ENCODE assay signal across 8 mouse cellular contexts in genomic region chr1:34167151-34168057, GRCm38 (mm10).
A peak's percentile ranks its signal among the peaks of the same experiment; 100 is the strongest.
DNase-seq lines count a peak whose midpoint lies in the region; ATAC-seq and TF ChIP-seq lines count a peak whose summit lies in the region.
"Had no signal": no experiment of that assay in that cellular context is flagged by ENCODE, and none has a peak within 500 bp of the region (broad histone marks: within the 10 kb centered on the region; RNA-seq: fewer than 3 reads in every experiment).

No protein-coding gene starts in this region.

- no peak overlapping the region for H3K4me3 ChIP-seq in left cerebral cortex, adult 2 months
- no peak overlapping the region for H3K4me3 ChIP-seq in heart, adult 2 months
- H3K4me3 ChIP-seq in liver, postnatal 0 days (ENCODE audit: low read depth, low read length) = no peak overlapping the region
- H3K4me3 ChIP-seq: myocyte had no signal

- no peak overlapping the region for H3K9ac ChIP-seq in heart, adult 2 months (ENCODE audit: low read depth, low read length)
- no peak overlapping the region for H3K9ac ChIP-seq in liver, postnatal 0 days (replicated peaks)

- no peak overlapping the region for H3K27ac ChIP-seq in left cerebral cortex, adult 2 months
- H3K27ac ChIP-seq in heart, adult 2 months = peak overlapping the region; percentile 58
- no peak overlapping the region for H3K27ac ChIP-seq in liver, postnatal 0 days (ENCODE audit: low read depth)

- ATAC-seq in liver, postnatal 0 days = peak; percentile 23

- H3K4me1 ChIP-seq in heart, adult 2 months (ENCODE audit: control insufficient read depth, insufficient read depth, low read length) = peaks cover 8% of the 10 kb centered on the region
- H3K4me1 ChIP-seq in liver, postnatal 0 days (ENCODE audit: insufficient read depth) = no peaks in the 10 kb centered on the region

- 17% methylated on average over 19 of the region's 19 CpGs for WGBS in heart, adult 2 months
- WGBS in liver, postnatal 0 days (ENCODE audit: insufficient replicate concordance) = 68% methylated on average over 19 of the region's 19 CpGs

- TF ChIP-seq POLR2A in brain, embryonic 14.5 days (IDR thresholded peaks at IDR 0.05; ENCODE audit: borderline replicate concordance, extremely low read depth, insufficient read depth, insufficient read length, poor library complexity, severe bottlenecking) = no peak
- TF ChIP-seq POLR2A in heart, adult 2 months (IDR thresholded peaks at IDR 0.05; ENCODE audit: insufficient read depth, low read depth, low read length) = no peak

- no peaks in the 10 kb centered on the region for H3K9me3 ChIP-seq in liver, postnatal 0 days (ENCODE audit: low read length)

- no peak for TF ChIP-seq EP300 in heart, adult 2 months (IDR thresholded peaks at IDR 0.05; ENCODE audit: insufficient read depth, low read depth, low read length)
- 0 out of 2 replicates have a peak, but pooled peaks have one; percentile 10 for TF ChIP-seq EP300 in liver, postnatal 0 days (IDR thresholded peaks at IDR 0.05; ENCODE audit: low read depth)

- no peak overlapping the region for H3K4me2 ChIP-seq in liver, postnatal 0 days (ENCODE audit: low read depth, low read length)

- no peak for TF ChIP-seq CTCF in left cerebral cortex, adult 2 months (IDR thresholded peaks at IDR 0.05)
- TF ChIP-seq CTCF in brain, embryonic 14.5 days (IDR thresholded peaks at IDR 0.05; ENCODE audit: borderline replicate concordance, extremely low read depth, insufficient read depth, insufficient read length) = no peak
- TF ChIP-seq CTCF in heart, adult 2 months (IDR thresholded peaks at IDR 0.05) = no peak
- TF ChIP-seq CTCF in liver, postnatal 0 days (IDR thresholded peaks at IDR 0.05; ENCODE audit: low read depth) = no peak

- no peaks in the 10 kb centered on the region for H3K79me2 ChIP-seq in heart, adult 2 months (replicated peaks; ENCODE audit: control insufficient read depth, insufficient read depth, low read length)

- intact Hi-C loops in left cerebral cortex, postnatal 4 days (cut with DNase I) = no loop called here
- intact Hi-C loops in left cerebral cortex, adult 2 months (cut with DNase I) = no loop called here
- intact Hi-C loops in heart, adult 2 months (cut with DNase I) = loop anchor here (10.0 kb wide), 1 partner anchor 273 kb away; no protein-coding TSS in a partner anchor

- H3K36me3 ChIP-seq in heart, adult 2 months (ENCODE audit: control insufficient read depth, insufficient read depth, low read length) = peaks cover 24% of the 10 kb centered on the region
- peaks cover 33% of the 10 kb centered on the region for H3K36me3 ChIP-seq in liver, postnatal 0 days (replicated peaks; ENCODE audit: insufficient read depth, low read length)

- DNase-seq in left cerebral cortex, postnatal 4 days = peak; percentile 57
- DNase-seq in left cerebral cortex, adult 2 months (ENCODE audit: extremely low spot score in 1 of 2, low spot score in 2 of 2) = no peak
- peak; percentile 76 for DNase-seq in brain, embryonic 14.5 days (ENCODE audit: low read depth)
- peak; percentile 64 to 75 for DNase-seq in heart, adult 2 months
- peak; percentile 29 for DNase-seq in liver, postnatal 0 days
- no peak for DNase-seq in spleen, postnatal 10 days (ENCODE audit: low spot score in 2 of 2)
- DNase-seq in adipocyte (ENCODE audit: low spot score) = no peak

- no peaks in the 10 kb centered on the region for H3K27me3 ChIP-seq in heart, adult 2 months (ENCODE audit: control insufficient read depth, insufficient read depth, low read length)
- no peaks in the 10 kb centered on the region for H3K27me3 ChIP-seq in liver, postnatal 0 days (ENCODE audit: insufficient read depth, low read length)

Comparison
In these comparisons a context has a peak if more than half of its experiments do, and no peak if none do; other contexts are left out.
1. DNase-seq: peak in left cerebral cortex, postnatal 4 days (single experiment), brain, embryonic 14.5 days (single experiment), heart, adult 2 months (2 of 2) and liver, postnatal 0 days (single experiment); none in left cerebral cortex, adult 2 months (0 of 2), spleen, postnatal 10 days (0 of 2) and adipocyte (single experiment).